Mouse (Mus musculus) embryonic facial prominence, embryonic 11.5 days (tissue): ENCODE results near the gene Ffar3. TPM values are rescaled to one million over a fixed set of nuclear protein-coding genes. Genes with fewer than 3 reads are reported as not detected.

Source experiments
- ATAC-seq: fragments of 200-750 bp; cut with Nextera tagmentation; replicated peaks from 2 replicates; pipeline ENCODE4 v1.8.0; 2017; ENCODE audit warnings: low read depth; ENCODE audit not compliant: insufficient number of reproducible peaks, low FRiP score, low TSS enrichment
- DNase-seq: peaks from one replicate; pipeline ENCODE4 v3.0.0-alpha.2; 2015; ENCODE audit warnings: low spot score
- H3K27ac ChIP-seq: fragments of 300-500 bp; sonication (generic); replicated peaks from 2 replicates; pipeline ENCODE4 v1.5.1; 2014; ENCODE audit warnings: mild to moderate bottlenecking, low read depth, low read length, control low read depth
- H3K27me3 ChIP-seq: fragments of 300-500 bp; sonication (generic); 2 replicates; pipeline ENCODE4 v1.6.1; 2014; ENCODE audit warnings: mild to moderate bottlenecking, low read length, moderate library complexity, mixed read lengths; ENCODE audit not compliant: control insufficient read depth, insufficient read depth
- H3K36me3 ChIP-seq: fragments of 300-500 bp; sonication (generic); replicated peaks from 2 replicates; pipeline ENCODE4 v1.6.1; 2014; ENCODE audit warnings: low read depth, mild to moderate bottlenecking, low read length, moderate library complexity, mixed read lengths; ENCODE audit not compliant: control insufficient read depth, insufficient read depth
- H3K4me1 ChIP-seq: fragments of 300-500 bp; sonication (generic); 2 replicates; pipeline ENCODE4 v1.6.1; 2014; ENCODE audit warnings: low read length, mixed read lengths; ENCODE audit not compliant: control insufficient read depth, insufficient read depth
- H3K4me2 ChIP-seq: fragments of 300-500 bp; sonication (generic); 2 replicates; pipeline ENCODE4 v1.6.1; 2014; ENCODE audit warnings: low read depth, mild to moderate bottlenecking, control low read depth, low read length, moderate library complexity
- H3K4me3 ChIP-seq: fragments of 300-500 bp; sonication (generic); 2 replicates; pipeline ENCODE4 v1.5.1; 2014; ENCODE audit warnings: low read depth, low read length, control low read depth
- H3K9ac ChIP-seq: fragments of 300-500 bp; sonication (generic); replicated peaks from 2 replicates; pipeline ENCODE4 v1.6.1; 2014; ENCODE audit warnings: mild to moderate bottlenecking, control low read depth, low read length
- H3K9me3 ChIP-seq: fragments of 300-500 bp; sonication (generic); replicated peaks from 2 replicates; pipeline ENCODE4 v1.6.1; 2016; ENCODE audit warnings: mild to moderate bottlenecking, low read length, inconsistent platforms, mixed read lengths; ENCODE audit not compliant: control insufficient read depth
- WGBS: fragments of 180-500 bp; shearing (Covaris S2); extraction: QIAGEN DNeasy Blood & Tissue Kit; methylation state at CpG from one replicate; pipeline ENCODE4 v1.1.7; 2014; 5-methylcytosine and 5-hydroxymethylcytosine counted together
- polyA plus RNA-seq: library from polyadenylated mRNA; unstranded; fragments of >200 nt; fragmentation: Nextera tagmentation; extraction: Ambion mirVana; gene quantifications from 2 replicates; pipeline ENCODE4 v1.2.1, GENCODE M21; 2014

The Ffar3 gene
- polyA plus RNA-seq, 1 experiment from 2014 or later, result not detected

GRCm38 (mm10) chr7:30886852-30887251 is 30.9 kb upstream of the Ffar3 start:
- DNase-seq, result no peak
- Histone ChIP-seq H3K27ac (no peak overlapping the region), H3K36me3 (no peaks in the 10 kb centered on the region), H3K9ac (no peak overlapping the region), H3K4me3 (no peak overlapping the region), H3K27me3 (no peaks in the 10 kb centered on the region), H3K4me1 (no peaks in the 10 kb centered on the region), H3K9me3 (no peaks in the 10 kb centered on the region), H3K4me2 (no peak overlapping the region)
- no peak for ATAC-seq
- 87% methylated on average over 4 of the region's 4 CpGs for WGBS

GRCm38 (mm10) chr7:30884047-30884446 is 28.1 kb upstream of the Ffar3 start:
- Histone ChIP-seq H3K4me3 (no peak overlapping the region), H3K9me3 (no peaks in the 10 kb centered on the region), H3K4me1 (no peaks in the 10 kb centered on the region), H3K27me3 (no peaks in the 10 kb centered on the region), H3K27ac (no peak overlapping the region), H3K9ac (no peak overlapping the region), H3K4me2 (no peak overlapping the region), H3K36me3 (no peaks in the 10 kb centered on the region)
- DNase-seq (no peak), ATAC-seq (no peak)

- DNase-seq (no peak), ATAC-seq (no peak)
- Histone ChIP-seq H3K9ac (no peak overlapping the region), H3K4me1 (no peaks in the 10 kb centered on the region), H3K36me3 (no peaks in the 10 kb centered on the region), H3K27ac (no peak overlapping the region), H3K4me3 (no peak overlapping the region), H3K9me3 (no peaks in the 10 kb centered on the region), H3K27me3 (no peaks in the 10 kb centered on the region), H3K4me2 (no peak overlapping the region)
- 74% methylated on average over 3 of the region's 3 CpGs for WGBS
Measured at GRCm38 (mm10) chr7:30881367-30881766, 25.4 kb upstream of the Ffar3 start.

- H3K27ac ChIP-seq, result no peak within 1 kb of the TSS
- 74% methylated on average over 7 of the region's 7 CpGs for WGBS
- no peaks in the 10 kb centered on the region for H3K4me1 ChIP-seq
- no peak within 1 kb of the TSS for H3K4me3 ChIP-seq
- H3K9me3 ChIP-seq, result no peaks in the 10 kb centered on the region
- H3K4me2 ChIP-seq, result no peak within 1 kb of the TSS
- no peak within 1 kb of the TSS for H3K9ac ChIP-seq
- no peaks in the 10 kb centered on the region for H3K36me3 ChIP-seq
- no peaks in the 10 kb centered on the region for H3K27me3 ChIP-seq
- DNase-seq (no peak), ATAC-seq (no peak)
Measured at GRCm38 (mm10) chr7:30880176-30880575, 24.2 kb upstream of the Ffar3 start, which contains the start of gene Cd22. TSS of gene Cd22 (minus strand) at chr7:30880342.

GRCm38 (mm10) chr7:30878950-30879349 is 23.0 kb upstream of the Ffar3 start:
- no peaks in the 10 kb centered on the region for H3K4me1 ChIP-seq
- no peak overlapping the region for H3K4me2 ChIP-seq
- no peak for DNase-seq
- H3K27me3 ChIP-seq, result no peaks in the 10 kb centered on the region
- no peak overlapping the region for H3K27ac ChIP-seq
- WGBS, result 81% methylated on average over 6 of the region's 6 CpGs
- H3K9me3 ChIP-seq, result no peaks in the 10 kb centered on the region
- no peak for ATAC-seq
- no peaks in the 10 kb centered on the region for H3K36me3 ChIP-seq
- no peak overlapping the region for H3K9ac ChIP-seq
- H3K4me3 ChIP-seq, result no peak overlapping the region

GRCm38 (mm10) chr7:30873083-30873482 is 17.1 kb upstream of the Ffar3 start:
- Histone ChIP-seq H3K4me2 (no peak overlapping the region), H3K36me3 (no peaks in the 10 kb centered on the region), H3K9me3 (no peaks in the 10 kb centered on the region), H3K27ac (no peak overlapping the region), H3K27me3 (no peaks in the 10 kb centered on the region), H3K4me3 (no peak overlapping the region), H3K9ac (no peak overlapping the region), H3K4me1 (no peaks in the 10 kb centered on the region)
- DNase-seq (peak; percentile 82), ATAC-seq (no peak)
- 25% methylated on average over 15 of the region's 15 CpGs for WGBS

- DNase-seq, result no peak
- H3K36me3 ChIP-seq, result no peaks in the 10 kb centered on the region
- no peak overlapping the region for H3K4me2 ChIP-seq
- WGBS, result 80% methylated on average over 8 of the region's 8 CpGs
- no peak overlapping the region for H3K27ac ChIP-seq
- no peaks in the 10 kb centered on the region for H3K27me3 ChIP-seq
- H3K9me3 ChIP-seq, result no peaks in the 10 kb centered on the region
- no peaks in the 10 kb centered on the region; the same call in 1 of the 2 replicates for H3K4me1 ChIP-seq
- ATAC-seq, result no peak
- no peak overlapping the region for H3K4me3 ChIP-seq
- H3K9ac ChIP-seq, result no peak overlapping the region
Measured at GRCm38 (mm10) chr7:30863386-30863785, 7.4 kb upstream of the Ffar3 start.

GRCm38 (mm10) chr7:30861464-30861863 is 5.5 kb upstream of the Ffar3 start, which contains the start of gene Ffar1:
TSS of gene Ffar1 (minus strand) at chr7:30861564.
- no peaks in the 10 kb centered on the region for H3K27me3 ChIP-seq
- no peak within 1 kb of the TSS for H3K27ac ChIP-seq
- no peak within 1 kb of the TSS for H3K4me3 ChIP-seq
- H3K9me3 ChIP-seq, result no peaks in the 10 kb centered on the region
- no peak within 1 kb of the TSS for H3K9ac ChIP-seq
- 86% methylated on average over 12 of the region's 12 CpGs for WGBS
- no peak within 1 kb of the TSS for H3K4me2 ChIP-seq
- no peak for ATAC-seq
- DNase-seq, result no peak
- no peaks in the 10 kb centered on the region for H3K36me3 ChIP-seq
- H3K4me1 ChIP-seq, result no peaks in the 10 kb centered on the region; the same call in 1 of the 2 replicates
